Mouse (Mus musculus) erythroblast, adult 5-6 weeks (primary cell): ENCODE results near the gene Crygc. TPM values are rescaled to one million over a fixed set of nuclear protein-coding genes. Genes with fewer than 3 reads are reported as not detected.
"Not testable (repeated sequence)": the region's sequence is repeated elsewhere in the genome, so short reads cannot be mapped to it uniquely, and the experiment has no call there.

Experiments used
- ATAC-seq: replicated peaks from 2 replicates; pipeline ENCODE4 v1.8.0; 2016; ENCODE audit warnings: moderate number of reproducible peaks, mild to moderate bottlenecking, moderate TSS enrichment, inconsistent platforms; ENCODE audit not compliant: poor library complexity, low FRiP score, severe bottlenecking
- total RNA-seq, 2 experiments: library from RNA; stranded (forward) in 1 of 2; stranded (reverse) in 1 of 2; fragments of 150-400 nt in 1 of 2; fragments of 200-764, 138-1000 nt in 1 of 2; gene quantifications; 2 replicates each; pipeline versions ENCODE4 v1.2.3 to v1.2.4; 2015 to 2017; ENCODE audit warnings: low replicate concordance in 2 of 2

Gene Crygc
- total RNA-seq, 2 experiments from 2014 or later = not detected

DNA sequence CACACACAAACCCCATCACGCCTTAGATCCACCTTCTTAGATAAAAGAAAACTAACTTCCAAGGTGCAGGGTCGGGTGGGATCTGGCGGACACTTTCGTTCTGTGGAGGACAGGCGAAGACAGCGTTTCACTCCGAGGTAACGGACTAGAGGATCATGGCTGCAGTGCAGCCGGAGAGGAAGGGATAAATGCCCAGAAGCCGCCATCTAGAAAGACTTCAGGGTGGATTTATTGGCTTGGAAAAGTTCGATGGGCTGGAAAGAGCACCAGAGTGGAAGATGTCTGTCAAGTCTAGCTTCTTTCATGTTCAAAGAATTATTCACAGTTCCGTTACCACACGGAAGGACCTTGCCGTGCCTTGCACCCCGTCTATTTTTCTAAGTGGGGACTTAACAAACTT, 9.3 kb downstream of the Crygc start:
- no peak for ATAC-seq

DNA sequence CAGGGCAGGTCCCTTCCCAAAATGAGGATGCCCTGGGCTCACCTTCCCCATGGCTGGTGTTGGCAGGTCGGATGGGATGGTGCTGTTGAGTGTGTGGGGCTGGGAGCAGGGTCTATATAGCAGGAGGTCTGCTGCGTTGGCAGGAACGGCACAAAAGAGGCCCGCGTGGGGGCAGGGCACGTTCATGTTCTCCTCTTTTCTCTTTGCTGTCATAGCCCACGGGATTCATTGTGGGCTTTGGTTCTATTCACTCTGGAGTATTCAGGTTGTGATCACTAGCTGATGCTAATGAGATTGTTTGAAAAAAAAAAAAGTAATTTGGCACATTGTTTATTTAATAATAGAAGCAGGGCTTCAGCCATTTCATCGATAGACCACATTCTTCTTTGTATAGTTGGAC, 10.1 kb downstream of the Crygc start, which contains the start of gene Crygd:
TSS of gene Crygd (minus strand) at position 101 of the 400 bp plus-strand sequence.
- ATAC-seq = no peak

- ATAC-seq = no peak
These were observed 21.3 kb downstream of the Crygc start for GRCm38 (mm10) chr1:65052140-65052539.

GRCm38 (mm10) chr1:65051696-65052095, 21.8 kb downstream of the Crygc start:
- ATAC-seq = no peak

DNA sequence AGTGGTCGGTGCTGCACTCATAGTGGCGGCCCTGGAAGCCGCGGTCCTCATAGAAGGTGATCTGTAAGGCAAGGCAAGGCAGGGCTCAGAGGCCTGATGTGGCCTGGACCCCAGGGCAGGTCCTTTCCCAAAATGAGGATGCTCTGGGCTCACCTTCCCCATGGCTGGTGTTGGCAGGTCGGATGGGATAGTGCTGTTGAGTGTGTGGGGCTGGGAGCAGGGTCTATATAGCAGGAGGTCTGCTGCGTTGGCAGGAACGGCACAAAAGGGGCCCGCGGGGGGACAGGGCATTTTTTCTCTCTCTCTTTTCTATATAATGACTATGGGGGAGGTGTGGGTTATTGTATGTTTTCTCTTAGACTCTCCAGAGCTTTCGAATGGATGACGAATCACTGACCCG, 22.5 kb downstream of the Crygc start, which contains the start of gene Cryge:
TSS of gene Cryge (minus strand) at position 198 of the 400 bp plus-strand sequence.
- ATAC-seq = not testable (repeated sequence)

- no peak for ATAC-seq
These were observed 24.7 kb downstream of the Crygc start for GRCm38 (mm10) chr1:65048781-65049180.

GRCm38 (mm10) chr1:65046401-65047109, 26.9 kb downstream of the Crygc start:
- ATAC-seq = no peak

- no peak for ATAC-seq
These were observed 30.1 kb downstream of the Crygc start for GRCm38 (mm10) chr1:65043433-65043832.

- ATAC-seq = no peak
These were observed 31.7 kb downstream of the Crygc start for GRCm38 (mm10) chr1:65041837-65042236.

DNA sequence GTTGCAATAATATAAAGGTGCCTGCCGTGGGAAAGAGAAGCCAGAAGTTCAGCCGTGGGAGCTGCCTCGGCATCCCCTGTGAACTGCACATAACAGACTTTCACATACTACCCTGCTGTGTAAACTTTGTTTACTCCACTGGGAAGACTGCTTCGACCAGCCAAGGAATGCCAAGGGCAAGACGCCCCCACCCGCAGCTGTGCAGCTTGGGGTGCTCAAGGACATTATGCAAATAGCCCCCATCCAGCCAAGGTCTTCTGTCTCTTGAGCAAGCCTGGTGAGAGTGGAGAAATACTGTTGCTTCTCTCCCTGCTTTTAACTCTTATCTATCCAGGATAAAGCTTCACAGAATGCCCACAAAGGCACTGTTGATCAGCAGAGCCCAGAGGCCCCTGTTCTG, 32.7 kb downstream of the Crygc start:
- ATAC-seq = no peak

DNA sequence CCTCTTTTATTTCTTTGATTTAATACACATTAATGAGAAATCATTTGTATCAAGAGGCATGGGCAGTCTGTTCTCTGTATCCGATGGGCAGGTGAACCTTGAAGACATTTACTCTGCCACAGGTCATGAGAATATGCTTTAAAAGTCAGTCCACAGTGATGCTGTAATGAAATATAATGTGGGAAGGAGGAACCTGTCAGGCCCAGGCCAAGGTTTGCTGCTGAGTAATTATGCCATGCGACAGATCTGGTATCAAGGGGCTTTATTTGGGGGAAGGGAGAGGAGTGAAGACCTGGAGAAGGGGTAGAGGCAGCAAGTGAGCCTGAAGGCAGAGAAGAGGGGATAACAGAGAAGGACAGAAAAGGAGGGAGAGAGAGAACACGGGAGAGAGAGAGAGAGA, 33.8 kb downstream of the Crygc start:
- no peak for ATAC-seq

DNA sequence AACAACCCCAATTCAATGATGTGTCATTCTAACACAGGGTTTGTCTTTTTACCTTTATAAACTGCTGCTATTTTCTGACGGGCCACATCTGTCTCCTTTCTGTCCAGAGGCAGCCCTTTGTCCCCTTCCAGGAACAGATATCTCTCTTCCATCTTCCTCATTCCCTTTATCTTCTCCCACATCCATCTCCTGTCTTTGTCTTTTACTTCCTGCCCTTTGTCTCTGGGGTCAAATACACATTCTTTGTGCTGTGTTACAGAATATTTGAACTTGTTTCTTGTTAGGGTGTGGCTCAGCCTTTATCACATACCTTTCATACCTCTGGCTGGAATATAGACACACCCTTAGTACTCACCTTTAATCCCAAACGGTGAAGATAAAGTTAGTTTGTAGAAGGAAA, 35.9 kb downstream of the Crygc start:
- no peak for ATAC-seq

GRCm38 (mm10) chr1:65035513-65035912, 38.0 kb downstream of the Crygc start:
- ATAC-seq = no peak

DNA sequence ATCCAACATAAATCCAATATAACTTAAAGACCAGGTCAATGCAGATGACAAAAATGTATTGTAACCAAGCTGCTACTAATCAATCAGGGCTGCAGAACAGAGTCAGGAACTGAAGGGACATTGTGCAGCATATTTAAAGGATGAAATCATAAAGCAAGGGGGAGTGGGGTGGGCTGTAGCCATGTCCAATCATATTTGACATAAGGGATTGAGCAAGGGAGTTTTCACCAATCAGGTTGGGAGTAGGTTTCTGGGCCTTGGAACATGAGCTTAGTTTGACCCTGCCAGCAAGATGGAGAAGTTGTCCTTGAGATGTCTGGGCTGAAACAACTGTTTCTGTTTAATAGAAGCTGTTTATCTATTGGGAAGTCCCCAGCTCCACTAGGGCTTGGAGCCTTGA, 40.8 kb downstream of the Crygc start, which contains the start of gene Akr1cl:
TSS of gene Akr1cl (minus strand) at position 119 of the 400 bp plus-strand sequence.
- ATAC-seq = no peak

DNA sequence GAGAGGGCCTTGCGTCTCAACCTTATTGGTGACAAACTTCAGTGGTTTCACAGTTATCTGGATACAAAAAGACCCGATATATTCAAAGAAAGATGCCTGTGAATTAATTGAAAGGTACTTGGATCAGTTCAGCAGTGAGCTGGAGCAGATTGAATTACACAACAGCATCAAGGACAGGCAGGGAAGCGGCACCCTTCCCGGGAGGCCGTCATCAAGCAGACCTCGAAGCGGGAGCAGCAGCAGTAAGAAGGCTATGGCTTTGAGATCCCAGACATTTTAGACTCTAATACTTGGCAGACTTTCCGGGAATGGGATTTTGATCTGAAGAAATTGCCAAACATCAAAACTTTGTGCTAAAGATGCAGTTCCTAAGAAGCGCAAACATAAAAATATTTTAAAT, 45.3 kb downstream of the Crygc start:
- ATAC-seq = no peak

Other genes with a start within 250 kb of the Crygc start
- 6.5 and 7.5 TPM in 2 replicates for gene Plekhm3, start 116.9 kb downstream of the Crygc start, total RNA-seq (2015; ENCODE audit: low replicate concordance)
- 3.7 and 7.4 TPM in 2 replicates for gene Plekhm3, start 116.9 kb downstream of the Crygc start, total RNA-seq (2017; ENCODE audit: low replicate concordance)
- not detected in 2 replicates for gene Akr1cl, start 40.9 kb downstream of the Crygc start, total RNA-seq (2015; ENCODE audit: low replicate concordance)
- gene Akr1cl, start 40.9 kb downstream of the Crygc start, total RNA-seq (2017; ENCODE audit: low replicate concordance) = not detected in 2 replicates
- not detected in 2 replicates for gene Cryge, start 22.5 kb downstream of the Crygc start, total RNA-seq (2015; ENCODE audit: low replicate concordance)
- not detected in 2 replicates for gene Cryge, start 22.5 kb downstream of the Crygc start, total RNA-seq (2017; ENCODE audit: low replicate concordance)
- not detected in 2 replicates for gene Crygd, start 10.2 kb downstream of the Crygc start, total RNA-seq (2015; ENCODE audit: low replicate concordance)
- gene Crygd, start 10.2 kb downstream of the Crygc start, total RNA-seq (2017; ENCODE audit: low replicate concordance) = not detected in 2 replicates
- not detected in 2 replicates for gene Crygb, start 8.6 kb upstream of the Crygc start, total RNA-seq (2015; ENCODE audit: low replicate concordance)
- gene Crygb, start 8.6 kb upstream of the Crygc start, total RNA-seq (2017; ENCODE audit: low replicate concordance) = not detected in 2 replicates
- not detected in 2 replicates for gene Cryga, start 29.7 kb upstream of the Crygc start, total RNA-seq (2015; ENCODE audit: low replicate concordance)
- not detected in 2 replicates for gene Cryga, start 29.7 kb upstream of the Crygc start, total RNA-seq (2017; ENCODE audit: low replicate concordance)
- not detected in 2 replicates for gene Gm28845, start 45.9 kb upstream of the Crygc start, total RNA-seq (2015; ENCODE audit: low replicate concordance)
- 1.3 TPM in 1 of 2 replicates, not detected in the other for gene Gm28845, start 45.9 kb upstream of the Crygc start, total RNA-seq (2017; ENCODE audit: low replicate concordance)
- gene D630023F18Rik, start 49.5 kb upstream of the Crygc start, total RNA-seq (2015; ENCODE audit: low replicate concordance) = 1.7 TPM in 1 of 2 replicates, not detected in the other
- not detected in 2 replicates for gene D630023F18Rik, start 49.5 kb upstream of the Crygc start, total RNA-seq (2017; ENCODE audit: low replicate concordance)
- 22.4 and 30.6 TPM in 2 replicates for gene Idh1, start 112.8 kb upstream of the Crygc start, total RNA-seq (2015; ENCODE audit: low replicate concordance)
- gene Idh1, start 112.8 kb upstream of the Crygc start, total RNA-seq (2017; ENCODE audit: low replicate concordance) = 37.5 and 40.2 TPM in 2 replicates
- gene Pikfyve, start 113.0 kb upstream of the Crygc start, total RNA-seq (2015; ENCODE audit: low replicate concordance) = 9.4 and 12.5 TPM in 2 replicates
- 11.0 and 14.8 TPM in 2 replicates for gene Pikfyve, start 113.0 kb upstream of the Crygc start, total RNA-seq (2017; ENCODE audit: low replicate concordance)
- gene Pth2r, start 208.4 kb upstream of the Crygc start, total RNA-seq (2015; ENCODE audit: low replicate concordance) = not detected in 2 replicates
- gene Pth2r, start 208.4 kb upstream of the Crygc start, total RNA-seq (2017; ENCODE audit: low replicate concordance) = not detected in 2 replicates